Mouse (Mus musculus) heart, embryonic 14.5 days (tissue): Measurements from ENCODE around the gene Slc30a10. TPM values are rescaled to one million over a fixed set of nuclear protein-coding genes. Genes with fewer than 3 reads are reported as not detected.

ENCODE experiments used
- ATAC-seq: fragments of 200-750 bp; cut with Nextera tagmentation; 2 replicates; pipeline ENCODE4 v1.8.0; 2017; ENCODE audit warnings: low read depth, moderate TSS enrichment; ENCODE audit not compliant: insufficient number of reproducible peaks, insufficient read depth, low FRiP score
- H3K27ac ChIP-seq, 2 experiments: fragments of 200-500 bp in 1 of 2; fragments of 300-500 bp in 1 of 2; sonication (generic) in 1 of 2; replicated peaks in 1 of 2; 2 replicates each; pipeline ENCODE4 v1.5.1; 2012 to 2014; ENCODE audit warnings: low read depth in 2 of 2, low read length in 2 of 2, control low read depth in 1 of 2, mild to moderate bottlenecking in 1 of 2, mixed read lengths in 1 of 2; ENCODE audit not compliant: control insufficient read depth in 1 of 2, insufficient read depth in 1 of 2
- H3K27me3 ChIP-seq: fragments of 300-500 bp; sonication (generic); 2 replicates; pipeline ENCODE4 v1.6.1; 2014; ENCODE audit warnings: mild to moderate bottlenecking, low read length, control low read depth; ENCODE audit not compliant: control insufficient read depth, insufficient read depth
- H3K36me3 ChIP-seq: fragments of 300-500 bp; sonication (generic); 2 replicates; pipeline ENCODE4 v1.6.1; 2014; ENCODE audit warnings: mild to moderate bottlenecking, control low read depth, low read length, mixed read lengths; ENCODE audit not compliant: control insufficient read depth, insufficient read depth
- H3K4me1 ChIP-seq, 2 experiments: fragments of 200-500 bp in 1 of 2; fragments of 300-500 bp in 1 of 2; sonication (generic) in 1 of 2; 2 replicates each; pipeline ENCODE4 v1.6.1; 2012 to 2014; ENCODE audit warnings: low read length in 2 of 2, control low read depth in 1 of 2, mixed read lengths in 1 of 2; ENCODE audit not compliant: control insufficient read depth in 2 of 2, insufficient read depth in 2 of 2
- H3K4me2 ChIP-seq: fragments of 300-500 bp; sonication (generic); 2 replicates; pipeline ENCODE4 v1.6.1; 2014; ENCODE audit warnings: mild to moderate bottlenecking, low read length
- H3K4me3 ChIP-seq, 2 experiments: fragments of 200-500 bp in 1 of 2; fragments of 300-500 bp in 1 of 2; sonication (generic) in 1 of 2; 2 replicates each; pipeline ENCODE4 v1.5.1; 2012 to 2014; ENCODE audit warnings: low read length in 2 of 2, mild to moderate bottlenecking in 2 of 2, control low read depth in 1 of 2, low read depth in 1 of 2, moderate library complexity in 1 of 2; ENCODE audit not compliant: control insufficient read depth in 1 of 2, insufficient read depth in 1 of 2
- H3K9ac ChIP-seq: fragments of 300-500 bp; sonication (generic); 2 replicates; pipeline ENCODE4 v1.6.1; 2014; ENCODE audit warnings: mild to moderate bottlenecking, low read length
- H3K9me3 ChIP-seq: fragments of 300-500 bp; sonication (generic); 2 replicates; pipeline ENCODE4 v1.6.1; 2016; ENCODE audit warnings: low read length, control low read depth; ENCODE audit not compliant: control insufficient read depth
- WGBS: fragments of 180-500 bp; shearing (Covaris S2); extraction: QIAGEN DNeasy Blood & Tissue Kit; methylation state at CpG from one replicate; pipeline ENCODE4 v1.1.7; 2014; 5-methylcytosine and 5-hydroxymethylcytosine counted together
- polyA plus RNA-seq: library from polyadenylated mRNA; unstranded; fragments of >200 nt; fragmentation: Nextera tagmentation; extraction: Ambion mirVana; gene quantifications from 2 replicates; pipeline ENCODE4 v1.2.1, GENCODE M21; 2014

Slc30a10 gene
- polyA plus RNA-seq, 1 experiment from 2014 or later = 0.08 TPM

DNA sequence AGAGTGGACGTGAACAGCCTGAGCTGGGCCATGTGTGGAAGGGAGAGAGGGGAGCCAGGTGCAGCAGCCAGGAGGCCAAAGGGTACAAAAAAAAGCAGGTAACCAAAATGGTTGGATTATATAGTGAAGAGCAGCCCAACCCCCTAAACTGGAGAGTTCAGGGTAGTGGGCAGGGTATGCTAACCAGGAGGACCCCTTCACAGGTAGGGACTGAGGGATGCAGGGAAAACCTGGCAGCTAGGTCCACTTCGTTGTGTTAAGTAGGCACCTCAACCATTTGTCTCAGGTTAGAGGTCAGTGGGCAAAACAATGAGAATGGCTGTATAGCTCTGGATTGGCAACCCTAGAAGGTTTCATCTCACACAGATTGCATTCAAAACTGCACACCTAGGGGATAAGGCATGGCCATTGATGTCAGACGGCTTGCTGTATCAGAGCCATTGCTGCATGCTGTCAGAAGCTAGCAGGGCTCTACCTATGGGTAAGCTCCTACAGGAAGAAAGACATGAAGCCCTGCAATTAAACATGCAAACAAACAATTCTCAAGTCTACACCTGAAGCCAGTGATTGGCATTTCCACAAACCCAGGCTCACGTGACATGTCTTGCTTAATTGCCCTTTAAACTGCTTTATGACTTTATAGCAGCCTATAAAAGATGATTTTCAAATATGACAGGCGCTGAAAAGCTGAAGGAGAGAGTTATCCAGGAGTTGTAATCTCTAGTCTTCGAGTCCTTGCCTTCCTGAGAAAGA, 23.2 kb upstream of the Slc30a10 start:
- Histone ChIP-seq H3K4me3 (no peak overlapping the region), H3K27ac (no peak overlapping the region), H3K9ac (no peak overlapping the region), H3K4me2 (no peak overlapping the region), H3K9me3 (no peaks in the 10 kb centered on the region), H3K4me1 (no peaks in the 10 kb centered on the region), H3K36me3 (peaks cover 41% of the 10 kb centered on the region), H3K27me3 (no peaks in the 10 kb centered on the region)
- WGBS = 77% methylated on average over 6 of the region's 6 CpGs
- ATAC-seq = no peak

DNA sequence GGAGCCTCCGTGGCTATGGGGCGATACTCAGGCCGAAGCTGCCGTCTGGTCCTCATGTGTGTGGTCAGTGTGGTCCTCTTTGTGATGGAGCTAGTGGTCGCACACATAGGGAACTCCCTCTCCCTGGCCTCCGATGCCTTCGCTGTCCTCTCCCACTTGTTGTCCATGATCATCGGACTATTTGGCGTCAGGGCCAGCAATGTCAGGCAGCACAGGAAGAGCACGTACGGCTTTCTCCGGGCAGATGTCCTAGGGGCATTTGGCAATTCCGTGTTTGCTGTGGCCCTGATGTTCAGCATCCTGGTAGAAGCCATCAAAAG, 22.7 kb upstream of the Slc30a10 start:
- Histone ChIP-seq H3K9ac (no peak overlapping the region), H3K27me3 (no peaks in the 10 kb centered on the region), H3K9me3 (no peaks in the 10 kb centered on the region), H3K4me3 (no peak overlapping the region), H3K27ac (no peak overlapping the region), H3K4me1 (no peaks in the 10 kb centered on the region), H3K36me3 (peaks cover 36% of the 10 kb centered on the region), H3K4me2 (no peak overlapping the region)
- ATAC-seq = no peak
- 83% methylated on average over 13 of the region's 13 CpGs for WGBS

DNA sequence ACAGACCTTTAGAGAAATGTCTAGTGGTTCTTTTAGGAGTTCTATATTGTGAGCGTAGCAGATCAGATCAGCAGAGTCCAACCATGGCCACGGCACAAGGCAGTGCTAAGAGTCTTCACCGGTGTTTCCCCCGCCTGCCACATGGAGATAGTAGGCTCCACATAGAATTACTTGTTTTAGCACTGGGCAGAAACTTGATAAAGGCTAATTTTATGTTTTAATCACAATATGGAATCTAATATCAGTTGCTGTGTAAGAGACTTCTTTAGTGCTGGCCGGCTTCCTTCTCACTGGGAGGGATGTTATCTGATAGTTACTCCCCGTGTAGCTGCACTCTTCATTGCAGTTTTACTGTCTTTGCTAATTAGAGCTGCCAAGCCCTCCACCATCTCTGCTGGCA, 21.5 kb upstream of the Slc30a10 start:
- no peak for ATAC-seq
- WGBS = 73% methylated on average over 6 of the region's 6 CpGs
- Histone ChIP-seq H3K27ac (no peak overlapping the region), H3K4me2 (no peak overlapping the region), H3K27me3 (no peaks in the 10 kb centered on the region), H3K4me3 (no peak overlapping the region), H3K9ac (no peak overlapping the region), H3K4me1 (no peaks in the 10 kb centered on the region), H3K9me3 (no peaks in the 10 kb centered on the region), H3K36me3 (peaks cover 25% of the 10 kb centered on the region)

DNA sequence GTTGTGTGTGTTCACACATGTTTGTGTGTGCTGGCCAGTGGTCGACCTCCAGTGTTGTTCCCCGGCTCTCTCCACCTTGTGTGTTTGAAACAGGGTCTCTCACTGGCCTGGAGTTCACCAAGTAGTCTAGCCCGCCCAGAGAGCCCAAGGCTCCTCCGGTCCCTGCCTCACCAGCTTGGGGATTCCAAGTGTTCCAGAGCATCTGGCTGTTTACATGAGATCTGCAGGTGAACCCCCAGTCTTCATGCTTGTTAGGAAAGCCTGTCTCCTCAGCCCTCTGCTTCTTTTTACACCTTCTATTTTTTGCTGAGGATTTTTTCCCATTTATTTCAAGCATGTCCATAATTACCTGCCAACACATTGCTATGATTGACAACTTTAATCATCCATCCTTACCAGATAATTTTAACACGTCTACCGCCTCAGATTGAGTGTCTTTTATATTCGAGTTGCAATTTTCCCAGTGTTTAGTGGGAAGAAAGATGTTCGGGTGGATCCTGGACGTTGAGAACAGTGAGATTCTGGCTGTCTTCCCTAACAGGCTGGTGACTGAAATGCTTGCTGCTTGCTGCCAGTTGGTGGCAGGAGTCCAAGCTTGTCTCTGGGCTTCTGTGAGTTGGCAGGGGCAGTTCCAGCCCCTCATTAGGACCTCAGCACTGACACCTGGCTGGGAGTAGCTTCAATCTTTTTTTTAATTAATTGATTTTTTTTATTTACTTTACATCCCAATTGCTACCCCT, 15.6 kb upstream of the Slc30a10 start:
- ATAC-seq = no peak
- WGBS = 56% methylated on average over 9 of the region's 9 CpGs
- Histone ChIP-seq H3K4me2 (no peak overlapping the region), H3K9ac (no peak overlapping the region), H3K4me1 (no peaks in the 10 kb centered on the region), H3K27ac (no peak overlapping the region), H3K4me3 (no peak overlapping the region), H3K27me3 (no peaks in the 10 kb centered on the region), H3K9me3 (no peaks in the 10 kb centered on the region), H3K36me3 (no peaks in the 10 kb centered on the region)

DNA sequence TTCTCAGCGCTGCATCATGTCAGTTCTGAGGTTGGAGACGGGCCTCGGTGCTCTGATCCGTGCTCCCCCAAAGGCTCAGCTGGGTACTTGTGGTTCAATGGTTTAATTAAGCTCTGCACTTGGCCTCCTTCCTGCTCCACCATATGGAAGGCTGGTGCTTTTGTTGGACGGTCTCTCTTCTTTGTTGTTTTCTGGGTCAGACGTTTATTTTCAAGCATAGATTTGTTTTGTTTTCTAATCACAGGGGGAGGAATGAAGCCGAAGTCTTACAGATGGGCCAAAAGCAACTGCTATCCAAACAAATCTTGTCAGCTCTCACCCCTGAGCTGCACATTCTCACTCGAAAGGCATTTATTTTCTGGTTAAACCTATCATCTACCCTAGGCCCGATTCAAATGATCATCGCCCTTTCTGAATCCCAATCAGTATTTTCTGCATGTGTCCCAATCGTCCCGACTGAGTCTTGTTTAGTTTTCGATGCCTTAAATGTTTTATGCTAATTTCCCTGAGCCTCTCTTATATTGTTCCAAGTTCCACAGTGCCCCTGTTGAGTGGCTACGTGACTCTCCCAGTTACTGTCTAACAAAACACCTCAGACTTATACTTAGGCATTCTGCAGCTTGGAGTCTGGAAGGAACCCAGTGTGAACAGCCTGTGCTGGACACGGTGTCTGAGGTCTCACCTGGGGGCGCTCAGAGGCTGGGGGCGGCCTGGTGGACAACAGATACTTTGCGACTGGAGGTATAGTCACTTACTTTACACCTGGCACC, 12.8 kb upstream of the Slc30a10 start:
- H3K4me1 ChIP-seq = no peaks in the 10 kb centered on the region
- no peak overlapping the region for H3K4me2 ChIP-seq
- H3K9me3 ChIP-seq = no peaks in the 10 kb centered on the region
- ATAC-seq = no peak
- no peak overlapping the region for H3K9ac ChIP-seq
- 68% methylated on average over 18 of the region's 18 CpGs for WGBS
- no peak overlapping the region for H3K4me3 ChIP-seq
- H3K27me3 ChIP-seq = no peaks in the 10 kb centered on the region
- H3K27ac ChIP-seq = no peak overlapping the region
- no peaks in the 10 kb centered on the region for H3K36me3 ChIP-seq

DNA sequence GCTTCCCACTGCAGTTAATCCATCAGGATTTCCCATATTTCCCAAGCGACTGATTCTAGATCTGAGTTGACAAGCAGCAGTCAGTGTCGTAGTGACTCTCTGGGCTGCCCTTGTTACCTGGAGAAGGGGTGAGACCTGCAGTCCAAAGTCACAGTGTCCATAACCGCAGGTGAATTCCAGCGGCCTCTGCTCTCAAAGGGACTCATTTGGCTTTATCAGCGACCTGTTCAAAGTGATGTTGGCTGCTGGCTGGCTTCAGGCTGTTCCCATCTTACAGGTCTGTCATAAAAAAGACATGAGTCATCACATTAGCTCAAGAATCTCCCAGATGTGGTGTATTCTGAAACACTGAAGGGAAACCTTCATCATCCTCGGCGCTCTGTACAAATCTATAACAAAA, 5.7 kb upstream of the Slc30a10 start:
- Histone ChIP-seq H3K9ac (no peak overlapping the region), H3K4me2 (no peak overlapping the region)
- WGBS = 78% methylated on average over 7 of the region's 7 CpGs

DNA sequence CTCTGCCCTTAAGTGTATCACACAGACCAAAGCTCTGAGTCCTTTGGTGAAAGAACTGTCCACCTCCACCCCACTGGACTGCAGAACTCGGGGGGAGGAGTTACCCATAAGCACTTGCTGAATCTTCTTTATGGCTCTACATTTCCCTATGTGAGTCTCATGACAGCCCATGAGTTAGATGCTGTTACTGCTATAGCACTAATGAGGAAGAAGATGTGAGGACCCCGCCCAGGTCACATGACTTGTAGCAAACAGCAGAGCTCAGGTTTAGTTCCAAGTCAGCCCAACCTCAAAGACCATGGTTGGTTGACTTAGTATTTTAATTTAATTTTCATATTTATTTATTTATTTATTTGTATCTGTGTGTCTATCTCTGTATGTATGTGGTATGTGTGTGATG, 4.9 kb upstream of the Slc30a10 start:
- Histone ChIP-seq H3K9ac (no peak overlapping the region), H3K9me3 (no peaks in the 10 kb centered on the region), H3K27ac (no peak overlapping the region), H3K4me1 (0 out of 4 replicates have a peak, but pooled peaks cover 0 to 5% of the 10 kb centered on the region in 2 experiments), H3K36me3 (no peaks in the 10 kb centered on the region), H3K27me3 (peaks cover 15% of the 10 kb centered on the region), H3K4me3 (no peak overlapping the region), H3K4me2 (no peak overlapping the region)
- 68% methylated on average over 2 of the region's 2 CpGs for WGBS
- no peak for ATAC-seq

More for the DNA sequence above, 5.7 kb upstream of the Slc30a10 start:
- Histone ChIP-seq H3K4me1 (no peaks in the 10 kb centered on the region), H3K27ac (no peak overlapping the region), H3K4me3 (no peak overlapping the region), H3K27me3 (peaks cover 8% of the 10 kb centered on the region), H3K36me3 (no peaks in the 10 kb centered on the region), H3K9me3 (no peaks in the 10 kb centered on the region)
- ATAC-seq = no peak
